In the genomic region with DNA sequence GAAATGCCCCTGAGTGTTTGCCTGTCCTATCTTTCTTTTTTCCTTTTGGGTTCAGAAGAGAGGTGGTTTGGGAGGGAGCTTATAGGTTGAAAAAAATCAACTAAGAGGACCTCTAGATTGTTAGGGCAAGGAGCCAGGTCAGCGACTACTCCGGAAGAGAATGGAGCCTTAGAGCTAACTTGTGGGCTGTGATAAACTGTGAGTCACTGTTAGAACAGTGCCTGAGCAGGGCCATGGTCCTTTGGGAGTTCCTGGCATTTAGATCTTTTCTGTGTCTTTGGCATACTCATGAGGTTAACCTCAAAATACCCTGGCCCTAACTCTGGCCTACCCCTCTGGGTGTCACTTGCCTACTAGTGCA, we compare ENCODE assay signal across 9 mouse cellular contexts. TPM values are rescaled to one million over a fixed set of nuclear protein-coding genes. Genes with fewer than 3 reads are reported as not detected.
DNase-seq lines count a peak whose midpoint lies in the region; ATAC-seq and TF ChIP-seq lines count a peak whose summit lies in the region.
"Had no signal": no experiment of that assay in that cellular context is flagged by ENCODE, and none has a peak within 500 bp of the region (broad histone marks: within the 10 kb centered on the region; RNA-seq: fewer than 3 reads in every experiment).

No protein-coding gene starts in this region.

- peak; percentile 25 to 29 for DNase-seq in cerebellum, postnatal 10 days
- DNase-seq in cerebellum, adult 18-20 months = no peak
- peak; percentile 53 for DNase-seq in MN1 (ENCODE audit: low spot score)
- DNase-seq in lung, embryonic 14.5 days = peak; percentile 66
- no peak for DNase-seq in thymus, adult 2 months
- no peak for DNase-seq in cerebellum, adult 11 months
- DNase-seq in thymus, adult 18-20 months = no peak

- H3K9ac ChIP-seq in heart, embryonic 13.5 days = no peak overlapping the region
- no peak overlapping the region for H3K9ac ChIP-seq in lung, embryonic 14.5 days

- H3K27ac ChIP-seq in heart, embryonic 13.5 days (replicated peaks) = peak overlapping the region; percentile 79
- peak overlapping the region; percentile 72 for H3K27ac ChIP-seq in lung, embryonic 14.5 days (ENCODE audit: low read depth)
- no peak overlapping the region for H3K27ac ChIP-seq in thymus, adult 2 months (ENCODE audit: control insufficient read depth, insufficient read depth, low read length)
- H3K27ac ChIP-seq: macrophage had no signal

- H3K27me3 ChIP-seq in heart, embryonic 13.5 days (replicated peaks) = no peaks in the 10 kb centered on the region
- no peaks in the 10 kb centered on the region for H3K27me3 ChIP-seq in lung, embryonic 14.5 days (ENCODE audit: insufficient read depth, low read length)
- no peaks in the 10 kb centered on the region for H3K27me3 ChIP-seq in thymus, adult 2 months (ENCODE audit: control insufficient read depth, insufficient read depth, low read length)

- WGBS in heart, embryonic 13.5 days = 41% methylated on average over 2 of the region's 2 CpGs
- WGBS in lung, embryonic 14.5 days = 37% methylated on average over 2 of the region's 2 CpGs
- 58% methylated on average over 2 of the region's 2 CpGs for WGBS in thymus, adult 2 months

- H3K4me3 ChIP-seq in heart, embryonic 13.5 days = no peak overlapping the region
- no peak overlapping the region for H3K4me3 ChIP-seq in lung, embryonic 14.5 days (ENCODE audit: low read depth, low read length)
- no peak overlapping the region for H3K4me3 ChIP-seq in thymus, adult 2 months (ENCODE audit: control insufficient read depth, insufficient read depth, low read length)

- H3K4me1 ChIP-seq in heart, embryonic 13.5 days = peaks cover 31% of the 10 kb centered on the region
- peaks cover 7% of the 10 kb centered on the region; the same call in 1 of the 2 replicates for H3K4me1 ChIP-seq in lung, embryonic 14.5 days (ENCODE audit: insufficient read depth)
- no peaks in the 10 kb centered on the region for H3K4me1 ChIP-seq in thymus, adult 2 months (replicated peaks; ENCODE audit: control insufficient read depth, insufficient read depth, low read length)

- H3K9me3 ChIP-seq in heart, embryonic 13.5 days = no peaks in the 10 kb centered on the region
- H3K9me3 ChIP-seq in lung, embryonic 14.5 days (ENCODE audit: low read depth, low read length) = no peaks in the 10 kb centered on the region

- no peak for TF ChIP-seq CTCF in lung, embryonic 14.5 days (IDR thresholded peaks at IDR 0.05; ENCODE audit: low read depth)
- no peak for TF ChIP-seq CTCF in thymus, adult 2 months (IDR thresholded peaks at IDR 0.05; ENCODE audit: borderline replicate concordance, control insufficient read depth, extremely low read depth, insufficient read depth, low read length, poor library complexity)

- no peak overlapping the region for H3K4me2 ChIP-seq in heart, embryonic 13.5 days
- no peak overlapping the region for H3K4me2 ChIP-seq in lung, embryonic 14.5 days

- ATAC-seq in heart, embryonic 13.5 days (ENCODE audit: extremely low read depth, insufficient number of reproducible peaks, low FRiP score, low TSS enrichment) = no peak
- ATAC-seq in lung, embryonic 14.5 days (ENCODE audit: insufficient read depth) = peak; percentile 62; the same call in 1 of the 2 replicates

- H3K36me3 ChIP-seq in heart, embryonic 13.5 days = peaks cover 37% of the 10 kb centered on the region
- peaks cover 27% of the 10 kb centered on the region; the same call in 1 of the 2 replicates for H3K36me3 ChIP-seq in lung, embryonic 14.5 days (ENCODE audit: insufficient read depth)
- H3K36me3 ChIP-seq in thymus, adult 2 months (ENCODE audit: control insufficient read depth, insufficient read depth, low read length) = no peaks in the 10 kb centered on the region

- no peak for TF ChIP-seq POLR2A in thymus, adult 2 months (IDR thresholded peaks at IDR 0.05; ENCODE audit: control insufficient read depth, extremely low read depth, insufficient read depth, low read length, poor library complexity)

RNA-seq across cellular contexts. Expression of a gene that starts 45.5 kb away (rescaled TPM):
- polyA plus RNA-seq in heart, embryonic 13.5 days (2015; fragmentation: Nextera tagmentation; extraction: Ambion mirVana) = 18.4 and 22.2 TPM in 2 replicates
- polyA plus RNA-seq in lung, embryonic 14.5 days (2014; fragmentation: Nextera tagmentation; extraction: Ambion mirVana) = 28.9 and 29.7 TPM in 2 replicates
- 6.3 and 6.6 TPM in 2 replicates for polyA plus RNA-seq in thymus, adult 2 months (2012; rRNA removed)
- polyA plus RNA-seq: macrophage had no signal

Comparison
In these comparisons a context has a peak if more than half of its experiments do, and no peak if none do; other contexts are left out.
1. DNase-seq: peak in cerebellum, postnatal 10 days (2 of 2), MN1 (single experiment) and lung, embryonic 14.5 days (single experiment); none in cerebellum, adult 18-20 months (0 of 2), thymus, adult 2 months (single experiment), cerebellum, adult 11 months (single experiment) and thymus, adult 18-20 months (0 of 2).